Mouse (Mus musculus) hindbrain, embryonic 13.5 days (tissue): ENCODE measurements around the gene Tpst2. TPM values are rescaled to one million over a fixed set of nuclear protein-coding genes. Genes with fewer than 3 reads are reported as not detected.

ENCODE experiments used
- ATAC-seq: fragments of 200-750 bp; cut with Nextera tagmentation; 2 replicates; pipeline ENCODE4 v1.8.0; 2017; ENCODE audit warnings: moderate TSS enrichment; ENCODE audit not compliant: low FRiP score
- H3K27ac ChIP-seq: fragments of 300-500 bp; sonication (generic); 2 replicates; pipeline ENCODE4 v1.5.1; 2015; ENCODE audit warnings: inconsistent platforms, mild to moderate bottlenecking, moderate library complexity
- H3K27me3 ChIP-seq: fragments of 300-500 bp; sonication (generic); 2 replicates; pipeline ENCODE4 v1.6.1; 2015; ENCODE audit warnings: mild to moderate bottlenecking, inconsistent platforms
- H3K36me3 ChIP-seq: fragments of 300-500 bp; sonication (generic); 2 replicates; pipeline ENCODE4 v1.6.1; 2015; ENCODE audit warnings: mild to moderate bottlenecking, inconsistent platforms
- H3K4me1 ChIP-seq: fragments of 300-500 bp; sonication (generic); replicated peaks from 2 replicates; pipeline ENCODE4 v1.6.1; 2015; ENCODE audit warnings: inconsistent platforms
- H3K4me2 ChIP-seq: fragments of 300-500 bp; sonication (generic); 2 replicates; pipeline ENCODE4 v1.6.1; 2015; ENCODE audit warnings: inconsistent platforms, mild to moderate bottlenecking, moderate library complexity
- H3K4me3 ChIP-seq: fragments of 300-500 bp; sonication (generic); 2 replicates; pipeline ENCODE4 v1.5.1; 2015; ENCODE audit warnings: mild to moderate bottlenecking, inconsistent platforms
- H3K9ac ChIP-seq: fragments of 300-500 bp; sonication (generic); 2 replicates; pipeline ENCODE4 v1.6.1; 2015; ENCODE audit warnings: mild to moderate bottlenecking, inconsistent platforms
- H3K9me3 ChIP-seq: fragments of 300-500 bp; sonication (generic); 2 replicates; pipeline ENCODE4 v1.6.1; 2016; ENCODE audit warnings: inconsistent platforms
- WGBS: fragments of 180-500 bp; shearing (Covaris S2); methylation state at CpG from one replicate; pipeline ENCODE4 v1.1.7; 2015; 5-methylcytosine and 5-hydroxymethylcytosine counted together
- polyA plus RNA-seq: library from polyadenylated mRNA; unstranded; fragments of >200 nt; fragmentation: Nextera tagmentation; extraction: Ambion mirVana; gene quantifications from 2 replicates; pipeline ENCODE4 v1.2.1, GENCODE M21; 2015

Gene Tpst2
- polyA plus RNA-seq, 1 experiment from 2014 or later: 26.9 TPM

GRCm38 (mm10) chr5:112257896-112258295, 18.6 kb upstream of the Tpst2 start:
- Histone ChIP-seq H3K27ac (no peak overlapping the region), H3K4me3 (no peak overlapping the region), H3K9ac (no peak overlapping the region), H3K27me3 (peaks cover 7% of the 10 kb centered on the region; the same call in 1 of the 2 replicates), H3K4me2 (no peak overlapping the region), H3K4me1 (peaks cover 31% of the 10 kb centered on the region), H3K9me3 (no peaks in the 10 kb centered on the region), H3K36me3 (no peaks in the 10 kb centered on the region)
- no peak for ATAC-seq
- WGBS: 87% methylated on average over 3 of the region's 3 CpGs

- Histone ChIP-seq H3K36me3 (no peaks in the 10 kb centered on the region), H3K4me1 (peaks cover 17% of the 10 kb centered on the region), H3K9me3 (no peaks in the 10 kb centered on the region), H3K4me3 (no peak overlapping the region), H3K4me2 (no peak overlapping the region), H3K27ac (no peak overlapping the region), H3K9ac (no peak overlapping the region), H3K27me3 (peaks cover 7% of the 10 kb centered on the region; the same call in 1 of the 2 replicates)
- WGBS: 91% methylated on average over 16 of the region's 16 CpGs
- no peak for ATAC-seq
Measured at GRCm38 (mm10) chr5:112259862-112260650, 16.4 kb upstream of the Tpst2 start.

- Histone ChIP-seq H3K4me1 (peaks cover 15% of the 10 kb centered on the region), H3K4me3 (no peak overlapping the region), H3K27ac (no peak overlapping the region), H3K9me3 (no peaks in the 10 kb centered on the region), H3K36me3 (no peaks in the 10 kb centered on the region), H3K9ac (no peak overlapping the region), H3K27me3 (peaks cover 7% of the 10 kb centered on the region; the same call in 1 of the 2 replicates), H3K4me2 (no peak overlapping the region)
- no peak for ATAC-seq
- WGBS: 88% methylated on average over 3 of the region's 3 CpGs
Measured at GRCm38 (mm10) chr5:112260818-112261217, 15.7 kb upstream of the Tpst2 start.

GRCm38 (mm10) chr5:112264099-112264498, 12.4 kb upstream of the Tpst2 start:
- Histone ChIP-seq H3K36me3 (no peaks in the 10 kb centered on the region), H3K4me2 (no peak overlapping the region), H3K27ac (no peak overlapping the region), H3K4me1 (peaks cover 5% of the 10 kb centered on the region), H3K9me3 (no peaks in the 10 kb centered on the region), H3K27me3 (peaks cover 24% of the 10 kb centered on the region), H3K4me3 (no peak overlapping the region), H3K9ac (no peak overlapping the region)
- WGBS: 90% methylated on average over 7 of the region's 7 CpGs
- no peak for ATAC-seq

GRCm38 (mm10) chr5:112265110-112265509, 11.4 kb upstream of the Tpst2 start:
- no peak for ATAC-seq
- no peak overlapping the region for H3K4me2 ChIP-seq
- H3K9ac ChIP-seq: no peak overlapping the region
- peaks cover 5% of the 10 kb centered on the region for H3K4me1 ChIP-seq
- no peak overlapping the region for H3K4me3 ChIP-seq
- peaks cover 25% of the 10 kb centered on the region for H3K27me3 ChIP-seq
- no peaks in the 10 kb centered on the region for H3K36me3 ChIP-seq
- no peak overlapping the region for H3K27ac ChIP-seq
- WGBS: 90% methylated on average over 5 of the region's 5 CpGs
- H3K9me3 ChIP-seq: no peaks in the 10 kb centered on the region

- H3K4me2 ChIP-seq: no peak overlapping the region
Measured at GRCm38 (mm10) chr5:112265515-112265914, 11.0 kb upstream of the Tpst2 start.

GRCm38 (mm10) chr5:112266011-112266777, 10.3 kb upstream of the Tpst2 start:
- no peak for ATAC-seq
- no peak overlapping the region for H3K4me2 ChIP-seq

More at GRCm38 (mm10) chr5:112265515-112265914, 11.0 kb upstream of the Tpst2 start:
- Histone ChIP-seq H3K27ac (no peak overlapping the region), H3K27me3 (peaks cover 21% of the 10 kb centered on the region), H3K36me3 (no peaks in the 10 kb centered on the region), H3K4me1 (peaks cover 9% of the 10 kb centered on the region), H3K4me3 (no peak overlapping the region), H3K9me3 (no peaks in the 10 kb centered on the region), H3K9ac (no peak overlapping the region)
- no peak for ATAC-seq
- 8% methylated on average over 10 of the region's 10 CpGs for WGBS

GRCm38 (mm10) chr5:112270764-112271541, 5.5 kb upstream of the Tpst2 start:
- Histone ChIP-seq H3K27me3 (peaks cover 24% of the 10 kb centered on the region; the same call in 1 of the 2 replicates), H3K36me3 (no peaks in the 10 kb centered on the region), H3K4me3 (no peak overlapping the region), H3K27ac (peak overlapping the region; percentile 73), H3K4me1 (peaks cover 25% of the 10 kb centered on the region), H3K4me2 (peak overlapping the region; percentile 35), H3K9me3 (no peaks in the 10 kb centered on the region), H3K9ac (peak overlapping the region; percentile 60)
- WGBS: 21% methylated on average over 24 of the region's 24 CpGs
- ATAC-seq: peak; percentile 38; the same call in 1 of the 2 replicates

More at GRCm38 (mm10) chr5:112266011-112266777, 10.3 kb upstream of the Tpst2 start:
- Histone ChIP-seq H3K9ac (no peak overlapping the region), H3K27me3 (peaks cover 19% of the 10 kb centered on the region; the same call in 1 of the 2 replicates), H3K36me3 (no peaks in the 10 kb centered on the region), H3K9me3 (no peaks in the 10 kb centered on the region), H3K27ac (no peak overlapping the region), H3K4me1 (peaks cover 16% of the 10 kb centered on the region), H3K4me3 (no peak overlapping the region)
- WGBS: 65% methylated on average over 9 of the region's 9 CpGs

- whole genome bisulfite sequencing: 78% methylated on average over 2 of the region's 2 CpGs
- Histone ChIP-seq H3K9me3 (no peaks in the 10 kb centered on the region), H3K36me3 (no peaks in the 10 kb centered on the region), H3K9ac (no peak overlapping the region), H3K4me2 (no peak overlapping the region), H3K4me3 (no peak overlapping the region), H3K27ac (no peak overlapping the region), H3K4me1 (peaks cover 37% of the 10 kb centered on the region), H3K27me3 (peaks cover 17% of the 10 kb centered on the region; the same call in 1 of the 2 replicates)
- ATAC-seq: no peak
Measured at GRCm38 (mm10) chr5:112272934-112273333, 3.6 kb upstream of the Tpst2 start.

- Histone ChIP-seq H3K9ac (no peak overlapping the region), H3K27me3 (0 out of 2 replicates have a peak, but pooled peaks cover 9% of the 10 kb centered on the region), H3K4me3 (no peak overlapping the region), H3K9me3 (no peaks in the 10 kb centered on the region), H3K27ac (no peak overlapping the region), H3K4me1 (peaks cover 43% of the 10 kb centered on the region), H3K4me2 (no peak overlapping the region), H3K36me3 (no peaks in the 10 kb centered on the region)
- WGBS: 51% methylated on average over 2 of the region's 2 CpGs
- ATAC-seq: no peak
Measured at GRCm38 (mm10) chr5:112273746-112274463, 2.6 kb upstream of the Tpst2 start.

- ATAC-seq: no peak
- Histone ChIP-seq H3K9ac (0 out of 2 replicates have a peak overlapping the region, but pooled peaks have one; percentile 24), H3K27ac (no peak overlapping the region), H3K36me3 (no peaks in the 10 kb centered on the region), H3K27me3 (0 out of 2 replicates have a peak, but pooled peaks cover 7% of the 10 kb centered on the region), H3K4me3 (peak overlapping the region; percentile 53; the same call in 1 of the 2 replicates), H3K9me3 (no peaks in the 10 kb centered on the region), H3K4me2 (peak overlapping the region; percentile 87), H3K4me1 (peaks cover 55% of the 10 kb centered on the region)
- WGBS: 59% methylated on average over 4 of the region's 4 CpGs
Measured at GRCm38 (mm10) chr5:112275021-112275804, 1.3 kb upstream of the Tpst2 start.
